Mouse (Mus musculus): ENCODE data around the gene Trim2. TPM values are rescaled to one million over a fixed set of nuclear protein-coding genes. Genes with fewer than 3 reads are reported as not detected.

Gene Trim2
- polyA plus RNA-seq, 1 experiment, result 20.6 TPM

GRCm38 (mm10) chr3:84207366-84207765, 99.3 kb downstream of the Trim2 start:
- no peak for TF ChIP-seq POLR2A (IDR thresholded peaks at IDR 0.05; ENCODE audit: low read depth, low read length)
- TF ChIP-seq CTCF (IDR thresholded peaks at IDR 0.05; ENCODE audit: borderline replicate concordance, insufficient read depth, low read length), result no peak
- Histone ChIP-seq H3K4me1 (ENCODE audit: control insufficient read depth, insufficient read depth, low read length) (0 out of 2 replicates have a peak, but pooled peaks cover 5% of the 10 kb centered on the region), H3K27ac (ENCODE audit: insufficient read depth, low read length) (peak overlapping the region; percentile 38), H3K4me3 (ENCODE audit: insufficient read depth, low read length) (no peak overlapping the region)

GRCm38 (mm10) chr3:84206106-84206505, 100.6 kb downstream of the Trim2 start:
- H3K4me3 ChIP-seq (ENCODE audit: insufficient read depth, low read length), result no peak overlapping the region
- no peak overlapping the region for H3K27ac ChIP-seq (ENCODE audit: insufficient read depth, low read length)
- no peak for TF ChIP-seq POLR2A (IDR thresholded peaks at IDR 0.05; ENCODE audit: low read depth, low read length)
- TF ChIP-seq CTCF (IDR thresholded peaks at IDR 0.05; ENCODE audit: borderline replicate concordance, insufficient read depth, low read length), result no peak
- 0 out of 2 replicates have a peak, but pooled peaks cover 5% of the 10 kb centered on the region for H3K4me1 ChIP-seq (ENCODE audit: control insufficient read depth, insufficient read depth, low read length)

- no peak overlapping the region for H3K4me3 ChIP-seq (ENCODE audit: insufficient read depth, low read length)
- no peak for TF ChIP-seq POLR2A (IDR thresholded peaks at IDR 0.05; ENCODE audit: low read depth, low read length)
- TF ChIP-seq CTCF (IDR thresholded peaks at IDR 0.05; ENCODE audit: borderline replicate concordance, insufficient read depth, low read length), result no peak
- 0 out of 2 replicates have a peak, but pooled peaks cover 5% of the 10 kb centered on the region for H3K4me1 ChIP-seq (ENCODE audit: control insufficient read depth, insufficient read depth, low read length)
- no peak overlapping the region for H3K27ac ChIP-seq (ENCODE audit: insufficient read depth, low read length)
Observed at GRCm38 (mm10) chr3:84205650-84206049, 101.0 kb downstream of the Trim2 start.

GRCm38 (mm10) chr3:84204640-84205039, 102.0 kb downstream of the Trim2 start:
- Histone ChIP-seq H3K27ac (ENCODE audit: insufficient read depth, low read length) (no peak overlapping the region), H3K4me1 (ENCODE audit: control insufficient read depth, insufficient read depth, low read length) (0 out of 2 replicates have a peak, but pooled peaks cover 5% of the 10 kb centered on the region), H3K4me3 (ENCODE audit: insufficient read depth, low read length) (no peak overlapping the region)
- no peak for TF ChIP-seq CTCF (IDR thresholded peaks at IDR 0.05; ENCODE audit: borderline replicate concordance, insufficient read depth, low read length)

GRCm38 (mm10) chr3:84200559-84201420, 105.9 kb downstream of the Trim2 start:
- H3K4me3 ChIP-seq (ENCODE audit: insufficient read depth, low read length), result no peak overlapping the region
- no peaks in the 10 kb centered on the region for H3K4me1 ChIP-seq (ENCODE audit: control insufficient read depth, insufficient read depth, low read length)
- TF ChIP-seq POLR2A (IDR thresholded peaks at IDR 0.05; ENCODE audit: low read depth, low read length) (no peak), CTCF (IDR thresholded peaks at IDR 0.05; ENCODE audit: borderline replicate concordance, insufficient read depth, low read length) (no peak)
- H3K27ac ChIP-seq (ENCODE audit: insufficient read depth, low read length), result no peak overlapping the region

GRCm38 (mm10) chr3:84199516-84199915, 107.2 kb downstream of the Trim2 start:
- Histone ChIP-seq H3K4me3 (ENCODE audit: insufficient read depth, low read length) (no peak overlapping the region), H3K27ac (ENCODE audit: insufficient read depth, low read length) (no peak overlapping the region), H3K4me1 (ENCODE audit: control insufficient read depth, insufficient read depth, low read length) (no peaks in the 10 kb centered on the region)
- TF ChIP-seq CTCF (IDR thresholded peaks at IDR 0.05; ENCODE audit: borderline replicate concordance, insufficient read depth, low read length) (0 out of 2 replicates have a peak, but pooled peaks have one; percentile 2), POLR2A (IDR thresholded peaks at IDR 0.05; ENCODE audit: low read depth, low read length) (no peak)

- H3K4me1 ChIP-seq (ENCODE audit: control insufficient read depth, insufficient read depth, low read length), result no peaks in the 10 kb centered on the region
- TF ChIP-seq POLR2A (IDR thresholded peaks at IDR 0.05; ENCODE audit: low read depth, low read length) (no peak), CTCF (IDR thresholded peaks at IDR 0.05; ENCODE audit: borderline replicate concordance, insufficient read depth, low read length) (no peak)
- no peak overlapping the region for H3K4me3 ChIP-seq (ENCODE audit: insufficient read depth, low read length)
- no peak overlapping the region for H3K27ac ChIP-seq (ENCODE audit: insufficient read depth, low read length)
Observed at GRCm38 (mm10) chr3:84198229-84198628, 108.4 kb downstream of the Trim2 start.

GRCm38 (mm10) chr3:84193881-84194280, 112.8 kb downstream of the Trim2 start:
- TF ChIP-seq CTCF (IDR thresholded peaks at IDR 0.05; ENCODE audit: borderline replicate concordance, insufficient read depth, low read length) (no peak), POLR2A (IDR thresholded peaks at IDR 0.05; ENCODE audit: low read depth, low read length) (no peak)
- Histone ChIP-seq H3K4me1 (ENCODE audit: control insufficient read depth, insufficient read depth, low read length) (no peaks in the 10 kb centered on the region; the same call in 1 of the 2 replicates), H3K27ac (ENCODE audit: insufficient read depth, low read length) (no peak overlapping the region), H3K4me3 (ENCODE audit: insufficient read depth, low read length) (no peak overlapping the region)

GRCm38 (mm10) chr3:84191141-84191881, 115.4 kb downstream of the Trim2 start:
- TF ChIP-seq CTCF (IDR thresholded peaks at IDR 0.05; ENCODE audit: borderline replicate concordance, insufficient read depth, low read length) (no peak), POLR2A (IDR thresholded peaks at IDR 0.05; ENCODE audit: low read depth, low read length) (no peak)
- Histone ChIP-seq H3K4me3 (ENCODE audit: insufficient read depth, low read length) (no peak overlapping the region), H3K27ac (ENCODE audit: insufficient read depth, low read length) (no peak overlapping the region), H3K4me1 (ENCODE audit: control insufficient read depth, insufficient read depth, low read length) (no peaks in the 10 kb centered on the region; the same call in 1 of the 2 replicates)
